Mouse (Mus musculus) liver, embryonic 16.5 days (tissue): ENCODE results near the gene Sox5. TPM values are rescaled to one million over a fixed set of nuclear protein-coding genes. Genes with fewer than 3 reads are reported as not detected.
A peak's percentile ranks its signal among the peaks of the same experiment; 100 is the strongest.

Experiments
- ATAC-seq: fragments of 200-750 bp; cut with Nextera tagmentation; 2 replicates; pipeline ENCODE4 v1.8.0; 2017; ENCODE audit warnings: low read depth, mild to moderate bottlenecking, moderate number of reproducible peaks, moderate library complexity
- H3K27ac ChIP-seq: fragments of 300-500 bp; sonication (generic); 2 replicates; pipeline ENCODE4 v1.5.1; 2014; ENCODE audit warnings: mild to moderate bottlenecking, low read length
- H3K27me3 ChIP-seq: fragments of 300-500 bp; sonication (generic); 2 replicates; pipeline ENCODE4 v1.6.1; 2014; ENCODE audit warnings: low read depth, low read length, mixed read lengths; ENCODE audit not compliant: control insufficient read depth, insufficient read depth
- H3K36me3 ChIP-seq: fragments of 300-500 bp; sonication (generic); 2 replicates; pipeline ENCODE4 v1.6.1; 2014; ENCODE audit warnings: mild to moderate bottlenecking; ENCODE audit not compliant: control insufficient read depth, insufficient read depth
- H3K4me1 ChIP-seq: fragments of 300-500 bp; sonication (generic); 2 replicates; pipeline ENCODE4 v1.6.1; 2014; ENCODE audit warnings: low read depth, low read length, mixed read lengths; ENCODE audit not compliant: control insufficient read depth
- H3K4me2 ChIP-seq: fragments of 300-500 bp; sonication (generic); 2 replicates; pipeline ENCODE4 v1.6.1; 2014; ENCODE audit warnings: low read depth, low read length, mixed read lengths
- H3K4me3 ChIP-seq: fragments of 300-500 bp; sonication (generic); 2 replicates; pipeline ENCODE4 v1.5.1; 2014; ENCODE audit warnings: low read depth, mild to moderate bottlenecking, low read length
- H3K9ac ChIP-seq: fragments of 300-500 bp; sonication (generic); 2 replicates; pipeline ENCODE4 v1.6.1; 2014; ENCODE audit warnings: low read depth, low read length
- H3K9me3 ChIP-seq: fragments of 300-500 bp; sonication (generic); replicated peaks from 2 replicates; pipeline ENCODE4 v1.6.1; 2016; ENCODE audit warnings: low read length; ENCODE audit not compliant: control insufficient read depth
- WGBS: fragments of 180-500 bp; shearing (Covaris S2); extraction: QIAGEN DNeasy Blood & Tissue Kit; methylation state at CpG from one replicate; pipeline ENCODE4 v1.1.7; 2014; ENCODE audit not compliant: insufficient replicate concordance; 5-methylcytosine and 5-hydroxymethylcytosine counted together
- polyA plus RNA-seq: library from polyadenylated mRNA; unstranded; fragments of >200 nt; fragmentation: Nextera tagmentation; extraction: Ambion mirVana; gene quantifications from 2 replicates; pipeline ENCODE4 v1.2.1, GENCODE M21; 2015

Gene Sox5
- polyA plus RNA-seq, 1 experiment from 2014 or later: 7.5 TPM

- no peaks in the 10 kb centered on the region for H3K9me3 ChIP-seq
- WGBS: 75% methylated on average over 3 of the region's 3 CpGs
- no peak overlapping the region for H3K9ac ChIP-seq
- no peak overlapping the region for H3K27ac ChIP-seq
- no peak overlapping the region for H3K4me3 ChIP-seq
- H3K36me3 ChIP-seq: no peaks in the 10 kb centered on the region
- no peak overlapping the region for H3K4me2 ChIP-seq
- no peak for ATAC-seq
- H3K4me1 ChIP-seq: no peaks in the 10 kb centered on the region
- H3K27me3 ChIP-seq: no peaks in the 10 kb centered on the region
These were observed 866.1 kb downstream of the Sox5 start for GRCm38 (mm10) chr6:143915686-143916085.

- no peaks in the 10 kb centered on the region for H3K9me3 ChIP-seq
- H3K4me3 ChIP-seq: no peak overlapping the region
- no peaks in the 10 kb centered on the region for H3K36me3 ChIP-seq
- H3K27me3 ChIP-seq: no peaks in the 10 kb centered on the region
- no peaks in the 10 kb centered on the region for H3K4me1 ChIP-seq
- H3K4me2 ChIP-seq: no peak overlapping the region
- ATAC-seq: no peak
- H3K27ac ChIP-seq: no peak overlapping the region
- 54% methylated on average over 3 of the region's 3 CpGs for WGBS
- no peak overlapping the region for H3K9ac ChIP-seq
These were observed 869.5 kb downstream of the Sox5 start for GRCm38 (mm10) chr6:143912316-143912715.

- Histone ChIP-seq H3K4me2 (no peak overlapping the region), H3K36me3 (no peaks in the 10 kb centered on the region), H3K4me3 (no peak overlapping the region), H3K27ac (no peak overlapping the region), H3K27me3 (no peaks in the 10 kb centered on the region), H3K9me3 (no peaks in the 10 kb centered on the region), H3K4me1 (no peaks in the 10 kb centered on the region), H3K9ac (no peak overlapping the region)
- ATAC-seq: no peak
These were observed 877.1 kb downstream of the Sox5 start for GRCm38 (mm10) chr6:143904693-143905031.

GRCm38 (mm10) chr6:143903981-143904692 lies 877.6 kb downstream of the Sox5 start:
- WGBS: 64% methylated on average over 10 of the region's 10 CpGs
- no peaks in the 10 kb centered on the region for H3K9me3 ChIP-seq
- H3K9ac ChIP-seq: no peak overlapping the region
- no peaks in the 10 kb centered on the region for H3K4me1 ChIP-seq
- no peak for ATAC-seq
- no peak overlapping the region for H3K4me3 ChIP-seq
- H3K36me3 ChIP-seq: no peaks in the 10 kb centered on the region
- H3K27ac ChIP-seq: no peak overlapping the region
- no peaks in the 10 kb centered on the region for H3K27me3 ChIP-seq
- H3K4me2 ChIP-seq: no peak overlapping the region

GRCm38 (mm10) chr6:143900871-143901270 lies 880.9 kb downstream of the Sox5 start:
- peak; percentile 37; the same call in 1 of the 2 replicates for ATAC-seq
- Histone ChIP-seq H3K9me3 (no peaks in the 10 kb centered on the region), H3K36me3 (no peaks in the 10 kb centered on the region), H3K9ac (no peak overlapping the region), H3K4me3 (no peak overlapping the region), H3K27ac (no peak overlapping the region), H3K27me3 (no peaks in the 10 kb centered on the region), H3K4me1 (no peaks in the 10 kb centered on the region), H3K4me2 (no peak overlapping the region)
- WGBS: 81% methylated on average over 4 of the region's 4 CpGs

- ATAC-seq: no peak
- Histone ChIP-seq H3K4me3 (no peak overlapping the region), H3K4me2 (no peak overlapping the region), H3K36me3 (no peaks in the 10 kb centered on the region), H3K9me3 (no peaks in the 10 kb centered on the region), H3K9ac (no peak overlapping the region), H3K27me3 (no peaks in the 10 kb centered on the region), H3K4me1 (no peaks in the 10 kb centered on the region), H3K27ac (no peak overlapping the region)
- 79% methylated on average over 6 of the region's 6 CpGs for WGBS
These were observed 886.7 kb downstream of the Sox5 start for GRCm38 (mm10) chr6:143895092-143895491.

GRCm38 (mm10) chr6:143892869-143893268 lies 888.9 kb downstream of the Sox5 start:
- 60% methylated on average over 2 of the region's 2 CpGs for WGBS
- Histone ChIP-seq H3K36me3 (no peaks in the 10 kb centered on the region), H3K9ac (no peak overlapping the region), H3K9me3 (no peaks in the 10 kb centered on the region), H3K27ac (no peak overlapping the region), H3K4me2 (no peak overlapping the region), H3K4me3 (no peak overlapping the region), H3K27me3 (no peaks in the 10 kb centered on the region), H3K4me1 (no peaks in the 10 kb centered on the region)
- no peak for ATAC-seq

- Histone ChIP-seq H3K4me3 (no peak overlapping the region), H3K27ac (no peak overlapping the region), H3K36me3 (no peaks in the 10 kb centered on the region), H3K9ac (no peak overlapping the region), H3K9me3 (no peaks in the 10 kb centered on the region), H3K27me3 (no peaks in the 10 kb centered on the region), H3K4me2 (no peak overlapping the region), H3K4me1 (no peaks in the 10 kb centered on the region)
- no peak for ATAC-seq
- WGBS: 61% methylated on average over 7 of the region's 7 CpGs
These were observed 893.2 kb downstream of the Sox5 start for GRCm38 (mm10) chr6:143888556-143888955.

- no peak for ATAC-seq
- WGBS: 65% methylated on average over 6 of the region's 6 CpGs
These were observed 903.3 kb downstream of the Sox5 start for GRCm38 (mm10) chr6:143878525-143878924.

More at GRCm38 (mm10) chr6:143878525-143878924, 903.3 kb downstream of the Sox5 start:
- Histone ChIP-seq H3K9ac (no peak overlapping the region), H3K27me3 (no peaks in the 10 kb centered on the region), H3K27ac (no peak overlapping the region), H3K4me3 (no peak overlapping the region), H3K9me3 (no peaks in the 10 kb centered on the region), H3K36me3 (no peaks in the 10 kb centered on the region), H3K4me2 (no peak overlapping the region), H3K4me1 (no peaks in the 10 kb centered on the region)
